40 mouse cellular contexts compared by ENCODE assay signal in the genomic region with DNA sequence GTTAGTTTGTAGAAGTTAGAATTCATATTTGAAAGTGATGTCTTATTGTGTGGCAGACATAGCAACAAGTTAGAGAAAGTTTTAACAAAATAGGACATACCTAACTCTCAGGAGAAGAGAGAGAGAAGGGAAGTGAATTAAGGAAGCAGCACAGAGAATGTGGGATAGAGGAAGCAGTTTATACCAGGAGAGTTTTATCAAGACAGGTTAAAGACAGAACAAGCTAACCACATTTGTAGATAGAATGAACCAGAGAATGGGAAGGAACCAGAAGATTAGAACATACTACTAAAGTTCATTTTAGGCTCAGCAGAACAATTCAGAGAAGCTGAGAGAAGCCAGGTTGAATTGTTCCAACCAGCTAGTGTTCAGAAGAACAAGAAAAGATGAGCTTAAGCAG. TPM values are rescaled to one million over a fixed set of nuclear protein-coding genes. Genes with fewer than 3 reads are reported as not detected.
"Had no signal": no experiment of that assay in that cellular context is flagged by ENCODE, and none has a peak within 500 bp of the region (broad histone marks: within the 10 kb centered on the region; RNA-seq: fewer than 3 reads in every experiment).

No protein-coding gene starts in this region.

- H3K4me3 ChIP-seq: heart, embryonic 13.5 days; heart, embryonic 15.5 days; hindbrain, embryonic 10.5 days; hindbrain, embryonic 12.5 days; hindbrain, embryonic 13.5 days; hindbrain, embryonic 15.5 days; intestine, embryonic 15.5 days; kidney, embryonic 15.5 days; layer of hippocampus, adult 2 months; left cerebral cortex, adult 2 months had no signal

- DNase-seq: heart, postnatal 10 days; heart, postnatal 14 days; heart, postnatal 36 days; heart, postnatal 4 days; kidney, adult 11 months; kidney, adult 18-20 months; kidney, adult 2 months; kidney, adult 8-10 months; kidney, adult 9 months; kidney, postnatal 10 days; kidney, postnatal 14 days; kidney, postnatal 25 days; kidney, postnatal 36 days; kidney, postnatal 4 days; layer of hippocampus, adult 9-11 months; layer of hippocampus, postnatal 36 days had no signal

- H3K36me3 ChIP-seq: heart, embryonic 13.5 days; heart, embryonic 15.5 days; hindbrain, embryonic 10.5 days; hindbrain, embryonic 12.5 days; hindbrain, embryonic 13.5 days; hindbrain, embryonic 15.5 days; intestine, embryonic 15.5 days; kidney, embryonic 15.5 days had no signal

- H3K9me3 ChIP-seq: heart, embryonic 15.5 days; hindbrain, embryonic 10.5 days; hindbrain, embryonic 13.5 days; hindbrain, embryonic 15.5 days; intestine, embryonic 15.5 days; kidney, embryonic 15.5 days had no signal

- H3K4me2 ChIP-seq: heart, embryonic 13.5 days; heart, embryonic 15.5 days; hindbrain, embryonic 12.5 days; hindbrain, embryonic 13.5 days; hindbrain, embryonic 14.5 days; hindbrain, embryonic 15.5 days; intestine, embryonic 15.5 days; kidney, embryonic 15.5 days had no signal

- H3K27me3 ChIP-seq: heart, embryonic 13.5 days; heart, embryonic 15.5 days; hindbrain, embryonic 12.5 days; hindbrain, embryonic 13.5 days; hindbrain, embryonic 15.5 days; intestine, embryonic 15.5 days; kidney, embryonic 15.5 days had no signal

- ATAC-seq: hindbrain, embryonic 16.5 days; hindbrain, postnatal 0 days; inflammation-experienced regulatory T-cells, adult 6 months; intestine, embryonic 15.5 days; intestine, embryonic 16.5 days; intestine, postnatal 0 days had no signal

- H3K9ac ChIP-seq: heart, embryonic 13.5 days; heart, embryonic 15.5 days; hindbrain, embryonic 12.5 days; hindbrain, embryonic 13.5 days; hindbrain, embryonic 14.5 days; hindbrain, embryonic 15.5 days; intestine, embryonic 15.5 days; kidney, embryonic 15.5 days had no signal

- H3K4me1 ChIP-seq: heart, embryonic 13.5 days; heart, embryonic 15.5 days; hindbrain, embryonic 10.5 days; hindbrain, embryonic 12.5 days; hindbrain, embryonic 13.5 days; hindbrain, embryonic 15.5 days; intestine, embryonic 15.5 days; kidney, embryonic 15.5 days had no signal

- H3K27ac ChIP-seq: heart, embryonic 13.5 days; heart, embryonic 15.5 days; hindbrain, embryonic 10.5 days; hindbrain, embryonic 12.5 days; hindbrain, embryonic 13.5 days; hindbrain, embryonic 14.5 days; hindbrain, embryonic 15.5 days; hindbrain, postnatal 0 days; intestine, embryonic 15.5 days; kidney, embryonic 15.5 days; kidney, postnatal 0 days; layer of hippocampus, adult 2 months; left cerebral cortex, adult 2 months had no signal

RNA-seq across cellular contexts. Expression of gene Slco1a6, which starts 7.8 kb away (rescaled TPM):
- total RNA-seq: heart, postnatal 25 days; heart, postnatal 36 days; hematopoietic stem cell, adult 5-6 weeks; hindbrain, postnatal 0 days; layer of hippocampus, adult 18-20 months; layer of hippocampus, adult 2 months had no signal
- polyA plus RNA-seq: heart, embryonic 13.5 days; heart, embryonic 14.5 days; heart, postnatal 0 days; hindbrain, postnatal 0 days; intestine, embryonic 14.5 days; intestine, embryonic 15.5 days; intestine, embryonic 16.5 days; intestine, postnatal 0 days; large intestine, adult 2 months had no signal
